Mouse (Mus musculus): ENCODE measurements around the gene Trmt1. TPM values are rescaled to one million over a fixed set of nuclear protein-coding genes. Genes with fewer than 3 reads are reported as not detected.
A peak's percentile ranks its signal among the peaks of the same experiment; 100 is the strongest.

Trmt1 gene
- total RNA-seq, 2 experiments from 2014 or later = 39.8 to 43.3 TPM

DNA sequence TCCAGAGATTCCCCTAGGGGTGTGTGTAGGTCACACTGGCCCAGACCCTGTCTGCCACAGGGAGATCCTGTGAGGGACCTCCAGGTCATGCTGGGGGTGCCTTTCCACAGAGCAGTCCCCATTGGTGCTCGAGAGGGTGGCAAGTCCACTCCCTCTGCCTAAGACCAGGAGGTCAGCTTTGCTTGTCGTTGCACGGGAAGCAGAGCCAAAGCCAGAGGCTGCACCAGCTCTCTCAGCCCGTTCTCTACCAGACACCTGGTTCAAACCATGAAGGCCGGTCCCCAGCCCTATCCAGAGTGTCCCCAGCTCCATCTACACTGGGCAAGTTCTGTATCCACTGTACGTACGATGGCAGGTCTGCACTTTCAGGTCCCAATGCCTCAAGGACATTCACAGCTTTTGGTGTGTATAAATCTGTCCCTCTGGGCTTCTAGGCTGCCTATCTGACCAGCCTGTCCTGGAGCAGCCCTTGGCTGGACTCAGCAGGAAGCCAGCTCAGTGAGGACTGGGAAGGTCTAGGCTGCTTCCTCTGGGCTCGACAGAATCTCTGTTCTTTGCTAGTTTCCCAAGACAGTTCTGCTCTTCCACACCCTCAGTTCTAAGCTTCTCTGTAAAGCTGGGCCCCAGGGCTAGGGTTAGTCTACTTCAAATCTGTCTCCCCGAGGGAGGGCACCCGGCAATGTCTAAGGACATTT lies 39.3 kb downstream of the Trmt1 start:
- no peak for DNase-seq
- intact Hi-C loops (cut with DNase I) = no loop called here

DNA sequence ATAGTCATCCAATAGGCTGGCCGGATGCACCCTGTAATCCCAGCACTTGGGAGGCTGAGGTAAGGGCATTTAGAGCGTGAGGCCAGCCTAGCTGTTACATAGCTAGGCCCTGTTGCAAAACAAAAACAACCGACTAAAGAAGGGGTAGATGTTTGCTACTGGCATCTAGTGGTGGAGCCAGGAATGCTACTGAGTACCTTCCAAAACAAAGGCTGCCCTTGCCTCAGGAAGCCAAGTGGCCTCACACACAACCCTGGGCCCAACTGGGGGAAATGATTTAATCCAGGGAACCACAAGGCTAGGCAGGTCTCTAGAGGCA lies 39.8 kb downstream of the Trmt1 start:
- intact Hi-C loops (cut with DNase I) = no loop called here

GRCm38 (mm10) chr8:84728474-84728873 lies 42.4 kb downstream of the Trmt1 start:
- no peak for DNase-seq
- intact Hi-C loops (cut with DNase I) = no loop called here

More for the DNA sequence above, 39.8 kb downstream of the Trmt1 start:
- no peak for DNase-seq

DNA sequence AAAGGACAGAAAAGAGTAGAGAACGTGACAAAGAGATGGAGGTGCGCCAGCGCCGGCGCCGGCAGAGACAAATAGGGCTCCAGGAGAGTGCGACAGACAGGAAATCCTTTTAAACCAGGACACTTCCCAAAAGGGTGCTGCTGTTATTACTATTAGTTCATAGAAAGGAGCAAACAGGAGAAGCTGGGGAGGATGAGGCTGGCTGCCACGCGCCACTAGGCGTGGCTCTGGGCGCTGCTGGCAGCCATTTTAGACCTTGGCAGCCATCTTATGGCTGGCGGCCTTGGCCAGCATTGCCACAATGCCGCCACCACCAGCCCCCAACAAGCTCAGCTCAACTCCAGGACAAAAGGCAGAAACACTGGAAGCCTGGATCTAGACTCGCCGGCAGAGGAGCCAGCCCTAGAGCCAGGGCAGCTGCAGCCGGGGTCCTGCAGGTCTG lies 43.8 kb downstream of the Trmt1 start:
- DNase-seq = peak; percentile 48 to 65
- intact Hi-C loops (cut with DNase I) = no loop called here

GRCm38 (mm10) chr8:84730541-84731370 lies 44.6 kb downstream of the Trmt1 start:
- intact Hi-C loops (cut with DNase I) = no loop called here

DNA sequence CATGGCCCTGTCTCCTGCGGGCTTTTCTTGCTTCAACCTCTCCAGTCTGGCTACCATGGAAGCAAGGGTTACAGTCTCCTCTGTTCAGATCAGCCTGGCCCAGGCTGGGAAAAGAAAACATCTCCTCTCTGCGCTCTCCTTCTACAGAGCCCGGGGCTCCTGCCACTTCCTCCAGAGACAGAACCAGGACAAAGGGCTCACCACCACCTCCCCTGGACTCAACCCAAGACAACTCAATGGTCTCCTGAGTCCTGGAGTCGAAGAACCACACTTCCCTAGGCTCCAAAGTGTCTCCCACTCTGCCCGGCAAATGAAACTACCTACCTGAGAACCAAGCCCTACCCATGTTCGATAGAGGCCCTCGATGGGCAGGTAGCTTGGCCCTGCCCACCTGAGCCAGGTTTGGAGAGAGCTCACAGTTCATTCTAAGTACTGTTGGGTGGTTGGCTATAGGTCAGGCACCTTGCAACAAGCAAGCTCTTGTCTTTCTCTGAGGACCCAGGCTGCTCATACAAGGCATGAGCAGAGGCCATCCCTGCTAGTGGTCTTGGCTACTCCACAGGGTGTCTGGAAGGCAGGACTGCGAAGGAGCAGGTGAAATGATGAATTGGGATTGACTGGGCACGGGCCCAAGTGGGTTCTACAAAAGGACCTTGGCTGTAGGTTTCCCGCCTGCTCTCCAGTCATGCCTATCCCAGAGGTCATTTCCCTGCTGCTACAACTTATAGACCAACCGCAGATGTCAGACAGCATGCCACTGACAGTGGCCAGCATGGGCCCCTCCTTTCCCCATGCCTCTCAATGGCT lies 45.5 kb downstream of the Trmt1 start:
- no peak for DNase-seq
- intact Hi-C loops (cut with DNase I) = no loop called here

More at GRCm38 (mm10) chr8:84730541-84731370, 44.6 kb downstream of the Trmt1 start:
- DNase-seq = peak; percentile 50 to 60

GRCm38 (mm10) chr8:84732545-84732944 lies 46.4 kb downstream of the Trmt1 start:
- DNase-seq = no peak
- intact Hi-C loops (cut with DNase I) = no loop called here

GRCm38 (mm10) chr8:84732996-84733395 lies 46.9 kb downstream of the Trmt1 start:
- intact Hi-C loops (cut with DNase I) = no loop called here
- DNase-seq = no peak

DNA sequence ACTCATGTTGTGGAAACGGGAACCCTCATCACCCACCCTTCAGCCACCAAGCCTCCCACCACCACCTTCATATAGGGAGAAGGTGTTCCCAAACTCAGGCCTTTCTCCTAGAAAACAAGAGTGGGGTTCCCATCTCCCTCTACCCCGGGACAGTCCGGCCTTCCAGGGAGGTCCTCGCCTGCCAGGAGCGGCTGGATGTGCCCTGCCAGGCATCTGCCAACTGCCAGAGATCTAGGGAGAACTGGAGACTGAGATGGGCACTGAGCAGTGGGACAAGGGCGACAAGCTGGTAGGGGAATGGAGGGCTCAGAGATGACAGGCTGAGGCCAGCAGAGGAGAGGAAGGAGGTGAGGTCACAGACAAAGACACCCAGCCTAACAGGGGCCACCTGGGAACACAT lies 47.9 kb downstream of the Trmt1 start:
- no peak for DNase-seq
- intact Hi-C loops (cut with DNase I) = no loop called here

- no peak for DNase-seq
- intact Hi-C loops (cut with DNase I) = no loop called here
Measured at GRCm38 (mm10) chr8:84734680-84735079, 48.6 kb downstream of the Trmt1 start.

- DNase-seq = peak in 1 of 2 experiments; percentile 53
- intact Hi-C loops (cut with DNase I) = no loop called here
Measured at GRCm38 (mm10) chr8:84735597-84735996, 49.5 kb downstream of the Trmt1 start.

GRCm38 (mm10) chr8:84736521-84736920 lies 50.4 kb downstream of the Trmt1 start:
- DNase-seq = no peak
- intact Hi-C loops (cut with DNase I) = loop anchor here (2.0 kb wide), 1 partner anchor 72 kb away; no protein-coding TSS in a partner anchor

- peak; percentile 78 to 80 for DNase-seq
- intact Hi-C loops (cut with DNase I) = loop anchor here (2.0 kb wide), 1 partner anchor 71 kb away; no protein-coding TSS in a partner anchor
Measured at GRCm38 (mm10) chr8:84737608-84738007, 51.5 kb downstream of the Trmt1 start.

DNA sequence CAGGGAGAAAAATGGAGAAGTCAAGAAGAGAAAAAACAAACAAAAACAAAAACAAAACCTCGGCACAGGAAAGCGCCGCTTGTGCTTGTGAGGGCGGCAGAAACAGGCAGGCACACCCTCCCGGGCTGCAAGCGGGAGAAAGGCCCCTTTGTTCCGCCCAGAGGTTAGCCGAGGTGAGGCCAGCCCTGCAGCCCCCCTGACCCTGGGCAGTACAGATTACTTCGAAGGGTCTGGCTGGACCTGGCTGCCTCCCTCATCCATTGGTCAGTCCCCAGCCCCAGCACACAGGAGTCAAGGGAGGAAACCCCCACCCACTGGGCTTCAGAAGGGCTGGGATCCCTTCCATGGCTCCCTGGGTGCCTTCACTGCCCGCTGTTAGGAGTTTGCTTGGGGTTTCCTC lies 52.2 kb downstream of the Trmt1 start:
- intact Hi-C loops (cut with DNase I) = no loop called here
- DNase-seq = no peak

DNA sequence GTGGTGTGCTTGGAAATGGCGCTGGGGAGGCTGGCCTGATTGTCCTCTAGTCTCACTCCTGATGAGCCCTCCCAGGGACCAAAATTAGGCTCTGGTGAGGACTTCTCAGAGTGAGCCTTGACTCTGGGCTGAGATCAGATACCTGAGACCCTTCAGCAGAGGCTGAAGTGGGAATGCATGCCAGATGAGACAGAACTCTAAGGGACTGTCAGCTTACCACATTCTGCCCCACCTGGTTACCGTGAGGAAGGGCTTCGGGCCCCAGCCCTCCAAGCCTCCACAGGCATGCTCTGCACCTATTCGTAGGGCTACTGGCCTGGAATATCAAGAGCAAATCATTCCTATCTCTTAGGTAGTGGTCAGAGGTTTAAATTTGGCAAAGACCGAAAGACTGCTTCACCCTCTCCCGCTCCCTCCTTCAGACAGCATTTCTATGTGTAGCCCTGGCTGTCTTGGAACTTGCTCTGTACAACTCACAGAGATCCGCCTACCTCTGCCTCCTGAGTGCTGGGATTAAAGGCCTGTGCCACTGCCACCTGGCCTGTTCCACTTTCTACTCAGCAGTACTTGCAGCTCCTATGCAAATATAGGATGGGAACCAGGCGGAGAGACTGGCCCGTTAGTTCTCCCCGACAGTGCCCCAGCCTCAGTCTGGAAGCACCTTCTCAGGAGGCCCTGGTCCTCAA lies 52.8 kb downstream of the Trmt1 start:
- intact Hi-C loops (cut with DNase I) = no loop called here
- peak in 1 of 2 experiments; percentile 15 for DNase-seq

GRCm38 (mm10) chr8:84739401-84739742 lies 53.3 kb downstream of the Trmt1 start:
- intact Hi-C loops (cut with DNase I) = no loop called here
- no peak for DNase-seq

DNA sequence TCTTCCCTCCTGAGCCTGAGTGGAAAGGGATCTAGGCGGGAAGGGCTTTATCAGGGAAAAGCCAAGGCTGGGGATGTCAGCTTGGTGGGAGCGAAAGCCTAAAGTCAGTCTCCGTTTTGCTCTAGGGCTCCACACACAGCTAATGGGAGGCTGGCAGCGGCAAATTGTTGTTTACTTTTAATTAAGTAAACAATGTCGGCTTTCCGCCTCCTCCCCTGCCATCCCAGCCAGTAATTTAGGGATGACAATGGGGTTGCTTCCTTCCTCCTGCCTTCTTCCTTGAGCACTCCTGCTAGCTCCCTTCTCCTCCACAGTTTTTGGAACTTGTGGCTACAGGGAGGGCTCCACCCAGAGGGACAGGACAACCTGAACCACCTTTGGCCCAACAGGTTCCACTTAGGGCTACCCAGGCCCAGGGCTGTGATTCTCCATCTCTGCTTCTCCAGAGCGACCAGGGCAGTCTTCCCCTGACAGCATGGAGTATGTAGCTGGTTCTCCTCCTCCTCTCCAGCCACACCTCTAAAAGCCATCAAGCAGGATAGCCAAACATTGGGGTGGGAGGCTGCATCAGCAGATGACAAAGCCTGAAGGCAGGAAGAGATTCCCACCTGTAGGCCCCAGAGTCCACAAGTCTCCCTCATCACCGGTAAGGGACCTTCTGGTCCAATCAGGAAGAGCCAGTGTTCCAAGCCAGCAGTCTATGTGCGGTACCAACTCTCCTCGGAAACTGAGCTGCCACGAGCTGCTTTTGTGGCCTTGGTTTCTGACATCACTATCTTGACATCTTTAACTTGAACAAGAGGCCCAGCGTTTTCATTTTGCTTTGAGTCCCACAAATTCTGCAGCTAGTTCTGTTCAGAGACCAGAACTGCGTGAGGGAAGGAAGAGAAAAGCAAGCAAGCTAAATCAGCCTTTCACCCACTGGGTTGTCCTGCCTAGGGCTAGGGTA lies 55.1 kb downstream of the Trmt1 start:
- intact Hi-C loops (cut with DNase I) = no loop called here
- DNase-seq = no peak

- intact Hi-C loops (cut with DNase I) = no loop called here
- peak; percentile 73 to 79 for DNase-seq
Measured at GRCm38 (mm10) chr8:84742171-84743053, 56.3 kb downstream of the Trmt1 start.

Data from gastrocnemius, postnatal 36 days (tissue).